Mouse (Mus musculus) midbrain, embryonic 11.5 days (tissue): ENCODE results near the gene Asic5. TPM values are rescaled to one million over a fixed set of nuclear protein-coding genes. Genes with fewer than 3 reads are reported as not detected.

ENCODE experiments used
- polyA plus RNA-seq: library from polyadenylated mRNA; unstranded; fragments of >200 nt; fragmentation: Nextera tagmentation; extraction: Ambion mirVana; gene quantifications from 2 replicates; pipeline ENCODE4 v1.2.1, GENCODE M21; 2014

Gene Asic5
- polyA plus RNA-seq, 1 experiment from 2014 or later: not detected

Other genes starting within 250 kb of the Asic5 start
- gene Ctso, start 49.7 kb upstream of the Asic5 start, polyA plus RNA-seq: 5.5 and 6.0 TPM in 2 replicates
- gene Tdo2, start 6.1 kb upstream of the Asic5 start, polyA plus RNA-seq: not detected in 2 replicates
- gene Gucy1b1, start 92.4 kb downstream of the Asic5 start, polyA plus RNA-seq: 8.4 and 9.7 TPM in 2 replicates
- gene Gucy1a1, start 163.5 kb downstream of the Asic5 start, polyA plus RNA-seq: 3.6 and 3.9 TPM in 2 replicates